Mouse (Mus musculus): ENCODE measurements around the gene Gna15.

The Gna15 gene

GRCm38 (mm10) chr10:81523142-81523541 is 883 bp downstream of the Gna15 start:
- no peak for DNase-seq

DNA sequence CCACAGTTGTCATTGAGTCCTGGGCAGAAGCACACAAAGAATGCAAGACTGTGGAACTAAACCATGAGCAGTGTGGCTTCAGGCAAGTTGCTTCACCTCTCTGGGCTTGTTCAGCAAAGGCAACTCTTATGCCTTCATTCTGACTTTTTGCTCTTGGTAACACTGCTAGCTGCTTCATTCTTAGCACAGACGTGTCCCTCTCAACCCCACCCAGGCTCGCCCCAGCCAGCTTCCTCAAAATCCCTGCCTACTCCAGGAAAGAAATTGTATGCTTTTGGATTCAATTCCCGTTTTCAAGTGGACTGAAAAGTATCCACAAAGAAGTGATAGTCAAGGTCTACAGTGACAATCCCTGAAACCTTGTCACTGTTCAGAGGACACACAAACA is 4.1 kb downstream of the Gna15 start:
- DNase-seq = no peak

- DNase-seq = no peak
Observed at GRCm38 (mm10) chr10:81519227-81519977, 4.6 kb downstream of the Gna15 start.

DNA sequence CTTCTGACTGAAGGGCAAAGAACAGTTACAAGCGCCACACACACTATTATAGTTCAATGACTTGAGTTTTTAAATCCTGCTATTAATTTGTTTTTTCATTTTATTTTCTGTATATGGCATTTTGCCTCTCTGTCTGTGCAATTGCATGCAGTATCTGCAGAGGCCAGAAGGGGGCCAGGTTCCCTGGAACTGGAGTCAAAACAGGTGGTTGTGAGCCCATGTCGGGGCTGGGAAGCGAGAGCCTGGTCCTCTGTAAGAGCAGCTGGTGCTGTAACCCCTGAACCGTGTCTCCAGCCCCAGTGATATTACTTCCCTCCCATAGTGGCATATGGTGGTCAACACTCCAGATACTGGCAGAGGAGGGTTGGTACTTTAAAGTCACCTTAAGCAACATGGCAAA is 5.5 kb downstream of the Gna15 start:
- peak; percentile 92 for DNase-seq

GRCm38 (mm10) chr10:81517227-81517626 is 6.8 kb downstream of the Gna15 start:
- DNase-seq = no peak

DNA sequence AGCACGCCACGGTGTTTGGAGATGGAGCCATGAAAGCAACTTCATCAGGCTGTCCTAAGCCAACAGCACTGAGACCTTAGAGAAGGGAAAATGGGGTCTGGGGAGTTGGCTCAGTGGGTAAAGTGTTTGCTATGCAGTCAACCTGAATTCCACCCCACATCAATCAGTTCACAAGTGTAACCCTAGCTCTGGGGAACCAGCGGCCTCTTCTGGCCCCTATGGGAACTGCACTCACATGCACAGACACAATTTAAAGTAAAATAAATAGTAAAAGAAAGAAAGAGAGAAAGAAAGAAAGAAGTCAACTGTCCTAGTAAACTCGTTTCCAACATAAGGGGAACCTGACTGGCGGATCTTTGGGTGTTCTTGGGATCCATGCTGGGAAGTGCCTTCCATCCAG is 10.2 kb downstream of the Gna15 start:
- DNase-seq = no peak

GRCm38 (mm10) chr10:81510246-81510810 is 13.7 kb downstream of the Gna15 start:
- no peak for DNase-seq

DNA sequence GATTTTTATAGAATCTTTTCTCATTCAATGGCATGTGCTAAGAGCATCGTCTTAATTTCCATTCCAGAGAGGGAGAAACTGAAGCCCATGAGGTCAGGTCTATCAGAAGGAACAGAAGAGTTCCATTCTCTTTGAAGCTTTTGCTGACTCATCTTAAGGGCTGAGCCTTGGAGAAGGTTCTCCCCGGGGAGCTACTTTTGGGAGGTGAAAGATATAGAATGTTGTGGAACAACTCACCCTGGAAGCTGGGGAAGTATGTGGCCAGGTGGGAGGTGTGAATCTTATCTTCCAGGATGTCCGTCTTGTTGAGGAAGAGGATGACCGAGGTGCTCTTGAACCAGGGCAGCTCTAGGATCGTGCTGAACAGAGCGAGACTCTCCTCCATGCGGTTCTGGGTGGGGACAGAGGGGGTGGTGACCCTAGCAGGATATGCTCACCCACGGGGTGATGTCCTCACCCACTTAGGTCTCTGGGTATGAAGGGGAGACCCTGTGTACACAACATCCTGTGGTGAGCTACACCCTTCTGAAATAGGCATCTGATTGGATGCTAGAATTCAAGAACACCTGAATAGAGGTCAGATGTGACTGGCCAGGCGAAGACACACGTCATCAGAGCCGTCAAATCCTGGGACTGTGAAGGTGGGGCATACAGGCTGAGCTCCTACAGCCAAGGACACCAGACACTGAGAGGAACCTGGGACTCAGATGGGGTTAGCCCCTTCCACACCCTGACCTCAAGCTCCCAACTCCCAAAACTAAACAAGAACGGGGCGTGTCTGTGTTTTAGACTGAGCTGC is 16.1 kb downstream of the Gna15 start:
- no peak for DNase-seq

- no peak for DNase-seq
Observed at GRCm38 (mm10) chr10:81507095-81507494, 16.9 kb downstream of the Gna15 start.

GRCm38 (mm10) chr10:81505016-81505664 is 18.9 kb downstream of the Gna15 start:
- no peak for DNase-seq

DNA sequence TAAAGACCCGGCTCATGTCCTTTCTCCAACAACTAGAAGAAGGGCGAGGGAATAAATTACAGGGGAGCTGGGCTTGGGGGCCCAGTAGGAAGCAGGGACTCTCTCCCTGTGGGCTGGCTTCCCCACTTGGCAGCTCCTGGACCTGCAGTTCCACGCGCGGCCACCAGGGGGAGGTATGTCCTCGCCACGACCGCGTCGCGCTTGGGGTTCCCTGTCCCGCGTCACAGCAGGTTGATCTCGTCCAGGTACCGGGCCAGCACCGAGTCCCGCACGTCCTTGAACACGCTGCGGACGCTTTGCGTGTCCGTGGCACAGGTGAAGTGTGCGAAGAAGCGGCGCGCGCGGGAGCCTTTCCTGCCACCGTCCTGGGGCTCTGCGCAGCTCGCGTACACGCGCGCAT is 21.4 kb downstream of the Gna15 start:
- DNase-seq = peak; percentile 97

GRCm38 (mm10) chr10:81501863-81502262 is 22.2 kb downstream of the Gna15 start:
- no peak for DNase-seq

DNA sequence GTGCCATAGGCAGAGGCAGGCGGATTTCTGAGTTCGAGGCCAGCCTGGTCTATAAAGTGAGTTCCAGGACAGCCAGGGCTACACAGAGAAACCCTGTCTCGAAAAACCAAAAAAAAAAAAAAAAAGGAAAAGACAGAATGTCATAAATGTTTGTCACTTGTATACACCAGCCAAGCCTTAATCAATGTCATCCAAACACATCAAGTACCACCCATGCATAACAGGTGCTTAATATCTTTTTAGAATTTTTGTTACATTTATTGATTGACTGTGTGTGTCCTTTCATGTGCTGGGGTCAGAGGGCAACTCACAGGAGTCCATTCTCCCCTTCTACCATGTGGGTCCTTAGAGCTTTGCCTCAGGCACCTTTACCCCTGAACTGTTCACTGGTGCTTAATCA is 24.0 kb downstream of the Gna15 start, which contains the start of gene S1pr4:
TSS of gene S1pr4 (minus strand) at position 101 of the 400 bp plus-strand sequence.
- no peak for DNase-seq

- DNase-seq = peak; percentile 84
Observed at GRCm38 (mm10) chr10:81499250-81499901, 24.6 kb downstream of the Gna15 start.

GRCm38 (mm10) chr10:81498316-81499249 is 25.4 kb downstream of the Gna15 start:
- DNase-seq = peak; percentile 66

DNA sequence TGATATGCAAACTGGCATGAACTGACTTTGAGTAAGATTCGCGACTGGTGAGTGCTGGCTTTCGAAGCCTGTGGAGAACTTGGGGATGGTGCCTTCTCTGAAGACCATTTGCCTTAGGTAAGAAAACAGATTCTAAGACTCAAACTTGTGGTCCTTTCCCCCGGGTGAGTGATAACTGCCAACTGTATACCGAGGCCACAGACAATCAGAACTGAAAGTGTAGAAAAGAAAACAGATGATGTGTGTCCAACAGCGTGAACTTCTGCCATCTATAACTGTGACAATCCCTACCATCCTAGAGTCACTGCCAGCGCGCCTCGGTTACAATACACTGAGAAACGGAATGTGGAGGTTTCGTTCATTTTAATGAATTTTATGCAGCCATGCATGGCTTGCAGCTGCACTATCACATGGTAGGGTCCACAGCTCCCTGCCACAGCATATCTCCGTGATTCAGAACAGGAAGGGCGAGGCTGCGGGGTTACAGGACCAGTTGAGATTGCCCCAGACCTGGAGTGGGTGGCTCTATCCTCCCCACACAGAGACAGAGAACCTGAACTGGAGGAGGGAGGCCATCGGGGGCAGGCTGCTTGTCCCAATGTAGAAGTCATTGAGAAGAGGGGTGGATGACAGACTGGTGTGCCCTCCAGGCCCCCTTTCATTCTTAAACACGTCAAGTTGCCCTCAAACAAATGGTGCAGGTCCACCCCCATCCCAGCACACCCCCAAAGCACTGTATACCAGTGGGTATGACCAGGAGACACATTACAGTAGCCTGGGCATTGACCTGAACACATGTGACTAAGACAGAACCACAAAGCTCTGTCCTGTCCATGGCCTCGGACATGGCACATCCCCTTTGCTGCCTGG is 26.4 kb downstream of the Gna15 start:
- DNase-seq = peak; percentile 57

GRCm38 (mm10) chr10:81496969-81497368 is 27.1 kb downstream of the Gna15 start:
- no peak for DNase-seq

GRCm38 (mm10) chr10:81496264-81496901 is 27.6 kb downstream of the Gna15 start, which contains the start of gene Ncln:
Gene Ncln (minus strand): TSS chr10:81496392.
- peak; percentile 98 for DNase-seq

- no peak for DNase-seq
Observed at GRCm38 (mm10) chr10:81495616-81496263, 28.3 kb downstream of the Gna15 start.
